In genomic region chr2:152442322-152442721, GRCm38 (mm10) we compare ENCODE assay signal across 30 mouse cellular contexts. TPM values are rescaled to one million over a fixed set of nuclear protein-coding genes. Genes with fewer than 3 reads are reported as not detected.
"Had no signal": no experiment of that assay in that cellular context is flagged by ENCODE, and none has a peak within 500 bp of the region (broad histone marks: within the 10 kb centered on the region; RNA-seq: fewer than 3 reads in every experiment).

No protein-coding gene starts in this region.

- H3K27me3 ChIP-seq: heart, embryonic 12.5 days; hindbrain, embryonic 12.5 days; intestine, embryonic 15.5 days; limb, embryonic 12.5 days; liver, embryonic 13.5 days; liver, embryonic 15.5 days had no signal

- H3K9ac ChIP-seq: heart, embryonic 12.5 days; hindbrain, embryonic 12.5 days; hindbrain, embryonic 14.5 days; intestine, embryonic 15.5 days; limb, embryonic 12.5 days; liver, embryonic 13.5 days; liver, embryonic 15.5 days; liver, postnatal 0 days had no signal

- H3K27ac ChIP-seq: gastrocnemius, adult 2 months; heart, adult 2 months; heart, embryonic 10.5 days; hindbrain, embryonic 10.5 days; hindbrain, embryonic 12.5 days; hindbrain, embryonic 14.5 days; intestine, embryonic 15.5 days; layer of hippocampus, adult 2 months; left cerebral cortex, adult 2 months; limb, embryonic 10.5 days; limb, embryonic 12.5 days; liver, embryonic 13.5 days; liver, embryonic 15.5 days had no signal

- H3K9me3 ChIP-seq: heart, embryonic 10.5 days; heart, embryonic 12.5 days; hindbrain, embryonic 10.5 days; hindbrain, embryonic 12.5 days; intestine, embryonic 15.5 days; limb, embryonic 10.5 days; limb, embryonic 12.5 days; liver, embryonic 13.5 days; liver, embryonic 15.5 days had no signal

- DNase-seq: gastrocnemius, adult 2 months; gastrocnemius, postnatal 10 days; gastrocnemius, postnatal 25 days; heart, adult 2 months; heart, postnatal 10 days; heart, postnatal 4 days; kidney, adult 2 months; kidney, postnatal 10 days; liver; liver, embryonic 13.5 days; liver, postnatal 0 days had no signal

- H3K36me3 ChIP-seq: heart, embryonic 10.5 days; heart, embryonic 12.5 days; hindbrain, embryonic 10.5 days; hindbrain, embryonic 12.5 days; intestine, embryonic 15.5 days; limb, embryonic 10.5 days; limb, embryonic 12.5 days; liver, embryonic 13.5 days; liver, embryonic 15.5 days had no signal

- H3K4me3 ChIP-seq: gastrocnemius, adult 2 months; heart, adult 2 months; heart, embryonic 10.5 days; heart, embryonic 12.5 days; hindbrain, embryonic 10.5 days; hindbrain, embryonic 12.5 days; intestine, embryonic 15.5 days; layer of hippocampus, adult 2 months; left cerebral cortex, adult 2 months; limb, embryonic 10.5 days; limb, embryonic 12.5 days; liver, embryonic 13.5 days; liver, embryonic 15.5 days had no signal

- ATAC-seq: hindbrain, embryonic 16.5 days; inflammation-experienced regulatory T-cells, adult 6 months; intestine, embryonic 15.5 days; intestine, postnatal 0 days; liver, postnatal 0 days had no signal

- H3K4me2 ChIP-seq: heart, embryonic 12.5 days; hindbrain, embryonic 12.5 days; hindbrain, embryonic 14.5 days; intestine, embryonic 15.5 days; limb, embryonic 12.5 days; liver, embryonic 11.5 days; liver, embryonic 13.5 days; liver, embryonic 15.5 days had no signal

RNA-seq across cellular contexts. Expression of gene Defb23, which starts 22.1 kb away (rescaled TPM):
- polyA plus RNA-seq: frontal cortex, adult 2 months; heart, adult 2 months; heart, embryonic 10.5 days; heart, embryonic 12.5 days; heart, embryonic 14.5 days; heart, embryonic 16.5 days; hindbrain, embryonic 10.5 days; hindbrain, embryonic 12.5 days; hindbrain, embryonic 14.5 days; hindbrain, embryonic 16.5 days; inflammation-experienced regulatory T-cells, adult 6 months; intestine, embryonic 15.5 days; intestine, postnatal 0 days; kidney, adult 2 months; limb, embryonic 10.5 days; limb, embryonic 12.5 days; limb, embryonic 14.5 days; liver, embryonic 11.5 days; liver, embryonic 13.5 days; liver, embryonic 15.5 days; liver, postnatal 0 days had no signal

RNA-seq across cellular contexts. Expression of gene 6820408C15Rik, which starts 26.9 kb away (rescaled TPM):
- polyA plus RNA-seq: inflammation-experienced regulatory T-cells, adult 6 months had no signal

RNA-seq across cellular contexts. Expression of gene Defb20, which starts 34.5 kb away (rescaled TPM):
- polyA plus RNA-seq: heart, adult 2 months; heart, embryonic 10.5 days; heart, embryonic 12.5 days; heart, embryonic 14.5 days; heart, embryonic 16.5 days; hindbrain, embryonic 10.5 days; hindbrain, embryonic 12.5 days; hindbrain, embryonic 14.5 days; hindbrain, embryonic 16.5 days; inflammation-experienced regulatory T-cells, adult 6 months; intestine, embryonic 15.5 days; intestine, postnatal 0 days; kidney, adult 2 months; limb, embryonic 10.5 days; limb, embryonic 12.5 days; limb, embryonic 14.5 days; liver, embryonic 11.5 days; liver, embryonic 13.5 days; liver, embryonic 15.5 days; liver, postnatal 0 days had no signal
